Mouse (Mus musculus) embryo, embryonic 9.5 days (tissue): ENCODE measurements around the gene Trib3.
A peak's percentile ranks its signal among the peaks of the same experiment; 100 is the strongest.
"Not testable (repeated sequence)": the region's sequence is repeated elsewhere in the genome, so short reads cannot be mapped to it uniquely, and the experiment has no call there.

Source experiments
- DNase-seq: peaks from one replicate; pipeline ENCODE4 v3.0.0-alpha.2; 2017; ENCODE audit errors: extremely low spot score

The Trib3 gene

DNA sequence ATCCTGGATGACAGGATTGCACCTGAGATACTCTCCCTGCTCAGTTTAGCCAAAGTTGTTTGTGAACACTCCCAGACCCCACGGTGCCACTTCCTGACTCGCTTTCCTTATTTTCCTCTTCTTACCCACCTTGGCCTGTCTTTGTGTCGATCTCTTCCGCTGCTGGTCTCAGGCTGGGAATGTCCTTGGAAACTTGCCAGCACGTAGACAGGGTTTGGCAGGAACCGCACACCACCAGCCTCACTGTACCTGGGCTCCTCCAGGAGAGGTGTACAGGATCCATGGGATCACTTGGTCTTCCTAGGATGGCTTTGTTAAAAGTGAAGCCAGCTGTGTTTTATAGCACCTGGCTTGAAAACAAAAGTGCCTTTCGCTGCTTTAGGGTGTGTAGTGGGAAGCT is 30.8 kb downstream of the Trib3 start:
- no peak for DNase-seq

DNA sequence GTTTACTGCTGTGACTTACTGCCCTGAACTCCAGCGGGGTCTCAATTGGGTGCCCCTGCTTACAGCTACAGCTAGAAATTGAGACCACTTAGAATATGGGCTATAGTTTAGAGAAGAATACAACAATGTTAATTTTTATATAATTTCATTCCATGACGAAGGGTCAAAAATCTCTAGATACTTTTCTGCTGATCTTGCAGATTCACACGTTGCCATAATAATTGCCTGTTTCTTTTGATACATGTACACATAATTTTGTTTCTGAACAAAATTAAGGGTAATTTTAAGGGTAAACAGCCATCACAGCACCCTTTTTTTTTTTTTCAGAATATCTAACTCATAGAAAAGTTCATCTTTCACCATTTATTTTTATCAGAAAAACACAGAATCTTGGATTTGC is 36.6 kb downstream of the Trib3 start:
- DNase-seq = no peak

- no peak for DNase-seq
Measured at GRCm38 (mm10) chr2:152305480-152305879, 38.4 kb downstream of the Trib3 start.

- peak; percentile 58 for DNase-seq
Measured at GRCm38 (mm10) chr2:152303781-152304180, 40.1 kb downstream of the Trib3 start.

DNA sequence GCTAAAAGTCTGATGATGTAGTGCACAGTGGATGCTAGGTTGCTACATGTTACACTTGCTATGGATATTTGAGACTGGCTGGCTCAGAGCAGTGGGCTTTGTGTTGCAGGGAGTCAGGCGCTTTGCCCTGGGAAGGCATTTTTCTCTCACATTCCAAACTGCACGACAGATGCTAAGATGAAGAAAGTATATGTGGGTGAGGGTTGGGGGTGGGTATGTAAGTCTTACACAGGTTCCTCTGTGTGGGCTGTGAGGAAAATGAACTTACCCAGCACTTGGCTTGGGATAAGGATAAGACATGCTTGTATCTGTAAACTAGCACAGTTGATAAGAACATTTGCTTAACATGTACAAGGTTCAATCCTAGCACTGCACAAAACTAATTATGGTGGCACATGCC is 41.0 kb downstream of the Trib3 start:
- no peak for DNase-seq

- no peak for DNase-seq
Measured at GRCm38 (mm10) chr2:152294541-152294940, 49.3 kb downstream of the Trib3 start.

DNA sequence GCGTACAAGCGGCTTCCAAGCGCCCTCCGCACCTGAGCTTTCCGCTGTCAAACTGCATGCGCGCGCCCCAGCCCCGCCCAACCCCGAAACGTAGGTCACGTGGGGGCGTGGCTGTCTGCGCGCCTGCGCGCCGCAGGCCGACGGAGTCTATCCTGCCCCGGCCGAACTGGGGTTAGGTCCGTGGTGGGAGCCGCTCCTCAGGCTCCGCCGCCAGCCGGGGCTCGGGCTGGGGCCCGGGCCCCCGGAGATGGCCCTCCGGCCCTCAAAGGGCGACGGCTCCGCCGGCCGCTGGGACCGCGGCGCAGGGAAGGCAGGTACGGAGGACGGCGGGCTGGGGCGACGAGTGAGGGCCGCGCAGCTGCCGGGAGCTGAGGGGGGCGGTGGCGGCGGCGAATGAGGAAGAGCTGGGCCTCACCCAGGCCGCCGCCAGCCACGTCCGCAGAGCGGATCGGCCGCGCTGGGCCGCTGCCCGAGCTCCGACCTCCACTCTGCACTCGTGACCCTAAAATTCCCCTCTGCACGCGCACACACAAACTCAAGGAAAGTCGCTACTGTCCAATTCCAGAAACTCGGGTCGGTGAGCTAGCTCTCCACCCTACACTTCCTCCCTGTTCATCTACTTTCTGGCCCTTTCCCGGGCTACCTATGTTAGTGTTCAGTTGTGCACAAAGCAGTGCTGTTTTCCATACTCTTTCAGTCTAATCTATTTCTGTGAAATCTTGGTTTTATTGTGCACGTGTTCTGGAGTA is 49.9 kb downstream of the Trib3 start, which contains the start of gene Tbc1d20:
Gene Tbc1d20, plus strand, starts transcription at position 102 of the 749 bp plus-strand sequence.
- peak; percentile 88 for DNase-seq

GRCm38 (mm10) chr2:152293179-152293726 is 50.6 kb downstream of the Trib3 start:
- DNase-seq = no peak

- DNase-seq = no peak
Measured at GRCm38 (mm10) chr2:152292475-152292874, 51.4 kb downstream of the Trib3 start.

- not testable (repeated sequence) for DNase-seq
Measured at GRCm38 (mm10) chr2:152289623-152290022, 54.2 kb downstream of the Trib3 start.

DNA sequence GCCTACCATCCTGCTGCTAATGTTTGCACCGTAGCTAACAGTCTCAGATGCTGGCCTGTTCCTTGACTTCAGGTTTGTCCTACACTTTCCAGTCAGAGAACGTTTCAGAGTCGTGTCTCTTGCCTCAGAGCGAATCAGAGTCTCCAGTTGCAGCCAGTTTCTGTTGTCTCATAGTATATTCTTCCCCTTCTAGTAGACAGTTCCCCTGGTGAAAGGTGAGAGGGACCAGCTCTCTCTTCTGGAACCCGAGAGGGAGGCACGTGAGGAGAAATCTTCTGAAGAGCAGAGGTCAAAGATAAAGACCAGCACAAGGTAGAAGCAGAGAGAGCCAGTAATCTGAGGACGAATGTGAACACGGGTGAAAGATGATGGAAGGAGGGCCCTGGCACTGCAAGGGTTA is 55.8 kb downstream of the Trib3 start:
- DNase-seq = no peak

- DNase-seq = no peak
Measured at GRCm38 (mm10) chr2:152287560-152287959, 56.3 kb downstream of the Trib3 start.
